Mouse (Mus musculus): ENCODE measurements at regions not wholly inside any gene's neighbourhood (a gene's known extent, or its start where the extent isn't known, plus 50 kb on each side); places are given as distances from the start of the nearest gene placed in this dataset.

GRCm38 (mm10) chr15:93903671-93904603 is 308.2 kb upstream of the Prickle1 start:
- no peak for ATAC-seq (ENCODE audit: insufficient number of reproducible peaks, low FRiP score, low TSS enrichment)

DNA sequence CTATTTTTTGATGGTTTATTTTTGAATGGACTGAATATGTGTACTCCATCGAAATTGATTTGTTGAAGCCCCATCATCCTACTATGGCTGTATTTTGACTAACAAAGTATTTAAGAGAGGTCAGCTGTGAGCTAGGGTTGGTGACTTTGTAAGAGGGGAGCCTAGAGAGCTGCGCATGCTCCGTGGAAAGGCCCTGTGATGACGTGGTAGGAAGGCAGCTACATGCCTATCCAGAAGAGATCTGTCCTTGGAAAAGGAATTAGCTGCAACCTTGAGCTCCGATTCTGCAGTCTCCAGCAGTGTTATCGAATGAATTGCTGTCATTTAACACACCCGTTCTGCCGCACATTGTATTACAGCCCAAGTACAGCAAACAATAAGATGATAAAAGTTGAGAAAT is 287.1 kb upstream of the Prickle1 start:
- ATAC-seq (ENCODE audit: insufficient number of reproducible peaks, low FRiP score, low TSS enrichment) = no peak

- ATAC-seq (ENCODE audit: insufficient number of reproducible peaks, low FRiP score, low TSS enrichment) = no peak
Observed at GRCm38 (mm10) chr15:93881276-93881675, 285.6 kb upstream of the Prickle1 start.

- ATAC-seq (ENCODE audit: insufficient number of reproducible peaks, low FRiP score, low TSS enrichment) = no peak
Observed at GRCm38 (mm10) chr15:93880302-93880701, 284.6 kb upstream of the Prickle1 start.

DNA sequence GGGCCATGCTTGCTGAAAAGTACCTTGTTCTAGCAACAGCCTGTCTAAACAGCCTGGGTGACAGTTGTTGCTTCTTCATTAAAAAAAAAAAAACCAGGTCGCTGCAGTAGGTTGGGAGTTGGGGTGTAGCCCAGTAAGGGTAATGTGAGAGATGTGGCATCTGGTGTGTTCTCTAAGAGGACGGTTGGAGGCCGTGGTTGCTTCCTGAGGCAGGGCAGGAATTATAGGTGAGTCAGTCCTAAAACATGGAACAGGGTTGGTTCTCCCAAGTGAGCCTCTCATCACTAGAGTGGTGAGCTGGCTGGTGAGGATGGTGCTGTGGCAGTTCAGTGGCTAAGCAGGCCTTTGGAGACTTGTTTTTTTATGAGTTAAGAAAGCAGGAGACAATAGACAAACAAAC is 283.3 kb upstream of the Prickle1 start:
- ATAC-seq (ENCODE audit: insufficient number of reproducible peaks, low FRiP score, low TSS enrichment) = no peak

GRCm38 (mm10) chr15:93876335-93876734 is 280.6 kb upstream of the Prickle1 start:
- no peak for ATAC-seq (ENCODE audit: insufficient number of reproducible peaks, low FRiP score, low TSS enrichment)

GRCm38 (mm10) chr15:93875685-93876084 is 280.0 kb upstream of the Prickle1 start:
- no peak for ATAC-seq (ENCODE audit: insufficient number of reproducible peaks, low FRiP score, low TSS enrichment)

DNA sequence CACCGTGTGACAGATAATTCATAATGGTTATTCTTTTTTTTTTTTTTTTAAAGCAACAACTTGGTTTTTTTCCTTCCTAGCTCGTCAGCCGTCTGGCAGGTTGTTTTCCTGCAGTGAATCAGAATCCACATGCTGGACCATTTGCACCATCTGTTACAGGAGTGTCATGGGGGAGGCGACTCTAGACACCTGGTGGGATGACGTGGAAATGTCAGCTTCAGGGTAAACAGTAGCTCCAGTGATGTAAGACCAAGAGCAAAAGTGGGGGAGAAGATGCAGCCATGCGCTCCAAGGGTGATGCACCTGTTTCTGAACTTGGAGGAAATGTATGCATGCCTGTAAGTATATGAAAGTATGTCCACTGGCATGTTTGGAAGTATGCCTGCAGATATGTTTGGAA is 278.5 kb upstream of the Prickle1 start:
- no peak for ATAC-seq (ENCODE audit: insufficient number of reproducible peaks, low FRiP score, low TSS enrichment)

DNA sequence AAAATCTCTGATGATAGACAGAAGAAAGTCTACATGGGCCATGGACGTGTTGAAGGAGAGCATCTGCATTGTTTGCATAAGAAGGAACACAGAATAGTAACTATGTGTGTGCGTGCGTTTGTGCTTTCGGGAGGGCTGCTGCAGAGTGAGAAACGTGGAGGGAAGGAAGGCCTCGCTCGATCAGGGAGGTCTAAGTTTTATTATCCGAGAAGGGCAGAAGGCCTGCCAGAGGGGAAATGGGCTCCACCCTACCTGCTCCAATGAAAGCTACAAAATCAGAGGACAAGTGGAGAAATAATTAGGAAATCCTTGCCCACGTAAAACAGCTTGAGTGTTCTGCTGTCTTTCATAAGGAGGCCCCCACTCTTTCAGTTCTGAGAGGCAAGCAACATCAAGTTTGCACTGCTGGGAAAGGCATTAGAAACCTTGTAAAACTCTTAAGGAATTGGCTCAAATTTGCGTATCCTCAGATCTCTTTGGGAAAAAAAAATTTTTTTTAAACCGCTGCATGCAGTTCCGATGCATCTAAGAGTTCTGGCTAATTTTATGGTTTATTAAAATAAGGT is 261.7 kb upstream of the Prickle1 start:
- no peak for ATAC-seq (ENCODE audit: insufficient number of reproducible peaks, low FRiP score, low TSS enrichment)

DNA sequence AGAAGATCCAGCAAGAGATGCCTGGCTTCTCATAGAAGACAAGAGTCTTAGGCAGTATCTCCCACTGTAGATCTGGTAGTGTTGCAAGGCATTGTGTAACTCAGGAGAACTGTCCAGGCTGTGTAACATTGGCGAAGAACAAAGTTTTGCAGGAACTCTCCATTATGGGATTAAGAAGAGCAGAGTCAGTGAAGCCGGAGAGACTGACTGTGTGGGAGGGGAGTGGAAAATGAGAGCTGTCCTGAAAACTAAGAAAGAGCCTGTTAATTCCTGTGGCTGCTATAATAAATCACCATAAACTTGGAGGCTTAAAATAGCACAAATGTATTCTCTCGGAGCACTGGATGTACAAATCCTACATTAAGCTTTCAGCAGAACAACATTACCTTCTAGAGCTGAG is 257.5 kb upstream of the Prickle1 start:
- no peak for ATAC-seq (ENCODE audit: insufficient number of reproducible peaks, low FRiP score, low TSS enrichment)

DNA sequence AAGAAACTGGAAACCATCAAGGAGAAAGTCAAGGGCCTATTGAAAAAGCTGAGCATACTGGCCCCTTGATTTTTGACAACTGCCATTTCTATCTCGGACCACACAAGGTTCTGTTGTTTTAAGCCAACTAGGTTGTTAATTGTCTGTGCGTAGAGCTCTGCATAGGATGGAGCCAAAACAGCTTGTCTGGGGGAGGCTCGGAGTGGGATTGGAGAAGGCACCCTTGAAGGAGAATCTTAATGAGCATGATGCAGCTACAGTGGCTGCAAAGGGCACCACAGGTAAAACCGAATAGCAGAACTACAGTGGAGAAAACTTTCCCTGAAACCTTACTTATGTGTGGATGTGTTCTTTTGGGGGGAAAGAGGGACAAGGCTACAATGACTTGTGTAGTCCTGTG is 256.4 kb upstream of the Prickle1 start:
- no peak for ATAC-seq (ENCODE audit: insufficient number of reproducible peaks, low FRiP score, low TSS enrichment)

- no peak for ATAC-seq (ENCODE audit: insufficient number of reproducible peaks, low FRiP score, low TSS enrichment)
Observed at GRCm38 (mm10) chr15:93850388-93850787, 254.7 kb upstream of the Prickle1 start.

GRCm38 (mm10) chr15:93848830-93849229 is 253.1 kb upstream of the Prickle1 start:
- ATAC-seq (ENCODE audit: insufficient number of reproducible peaks, low FRiP score, low TSS enrichment) = no peak

DNA sequence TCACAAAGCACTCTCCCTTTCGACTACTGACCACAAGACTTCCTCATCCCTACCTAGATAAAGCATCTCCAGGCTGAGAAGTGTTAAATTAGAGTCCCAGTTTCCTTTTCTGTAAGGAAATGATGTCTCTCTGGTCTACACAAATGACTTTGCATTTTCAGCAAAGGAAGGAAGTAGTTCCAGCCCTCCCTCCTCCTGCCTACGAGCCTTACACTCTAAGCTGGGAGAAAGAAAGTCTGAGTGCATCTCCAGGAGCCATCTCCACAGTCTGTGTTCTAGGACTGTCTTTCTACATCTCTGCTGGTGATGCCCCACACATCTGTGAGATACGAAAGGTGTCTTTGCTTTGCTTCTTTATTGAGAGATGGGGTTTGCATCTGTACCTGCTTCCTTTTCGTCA is 251.1 kb upstream of the Prickle1 start:
- ATAC-seq (ENCODE audit: insufficient number of reproducible peaks, low FRiP score, low TSS enrichment) = no peak

DNA sequence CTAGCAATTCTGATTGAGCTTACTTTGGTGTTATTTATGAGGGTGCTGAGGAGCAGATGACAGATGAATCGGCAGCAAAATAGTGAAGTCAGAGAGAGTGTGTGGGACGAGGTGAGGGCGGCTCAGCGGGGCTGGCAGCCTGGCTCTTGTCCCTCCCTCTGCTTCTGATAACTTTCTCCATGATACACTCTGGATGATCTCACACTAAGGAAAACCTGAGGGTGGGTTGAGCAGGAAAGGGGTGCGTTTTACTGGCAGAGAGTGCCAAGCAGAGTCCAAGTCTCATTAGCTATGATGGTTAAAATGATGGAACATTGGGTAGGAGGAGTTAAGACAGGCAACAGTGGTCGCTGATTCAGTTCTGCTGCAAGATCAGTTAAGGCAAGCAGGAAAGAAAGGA is 250.1 kb upstream of the Prickle1 start:
- no peak for ATAC-seq (ENCODE audit: insufficient number of reproducible peaks, low FRiP score, low TSS enrichment)

- ATAC-seq (ENCODE audit: insufficient number of reproducible peaks, low FRiP score, low TSS enrichment) = no peak
Observed at GRCm38 (mm10) chr15:93832956-93833355, 237.3 kb upstream of the Prickle1 start.

DNA sequence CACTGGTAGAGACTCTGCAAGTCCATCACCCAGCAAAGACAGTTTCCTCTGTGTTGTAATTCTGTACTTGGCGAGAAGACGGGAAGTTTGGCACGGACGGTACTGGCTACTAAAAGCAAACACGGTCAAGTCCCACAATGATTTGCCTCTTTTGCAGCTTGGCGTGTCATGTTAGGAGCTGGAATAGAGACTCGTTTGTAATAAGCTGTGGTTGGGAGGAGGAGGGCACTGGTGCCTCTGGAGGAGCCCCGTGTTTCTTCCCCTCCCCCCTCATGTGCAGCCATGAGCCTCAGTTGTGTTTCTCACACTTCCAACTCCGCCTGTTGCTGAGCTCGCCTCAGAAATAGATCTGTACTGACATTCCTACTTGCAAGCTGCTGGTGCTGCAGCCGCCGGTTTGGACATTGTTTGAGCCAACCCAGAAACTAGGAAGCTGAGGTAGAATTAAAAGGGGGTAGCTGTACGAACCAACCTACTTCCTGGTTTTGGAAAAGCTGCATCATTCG is 236.8 kb upstream of the Prickle1 start:
- no peak for ATAC-seq (ENCODE audit: insufficient number of reproducible peaks, low FRiP score, low TSS enrichment)

GRCm38 (mm10) chr15:93831148-93831547 is 235.5 kb upstream of the Prickle1 start:
- ATAC-seq (ENCODE audit: insufficient number of reproducible peaks, low FRiP score, low TSS enrichment) = no peak

DNA sequence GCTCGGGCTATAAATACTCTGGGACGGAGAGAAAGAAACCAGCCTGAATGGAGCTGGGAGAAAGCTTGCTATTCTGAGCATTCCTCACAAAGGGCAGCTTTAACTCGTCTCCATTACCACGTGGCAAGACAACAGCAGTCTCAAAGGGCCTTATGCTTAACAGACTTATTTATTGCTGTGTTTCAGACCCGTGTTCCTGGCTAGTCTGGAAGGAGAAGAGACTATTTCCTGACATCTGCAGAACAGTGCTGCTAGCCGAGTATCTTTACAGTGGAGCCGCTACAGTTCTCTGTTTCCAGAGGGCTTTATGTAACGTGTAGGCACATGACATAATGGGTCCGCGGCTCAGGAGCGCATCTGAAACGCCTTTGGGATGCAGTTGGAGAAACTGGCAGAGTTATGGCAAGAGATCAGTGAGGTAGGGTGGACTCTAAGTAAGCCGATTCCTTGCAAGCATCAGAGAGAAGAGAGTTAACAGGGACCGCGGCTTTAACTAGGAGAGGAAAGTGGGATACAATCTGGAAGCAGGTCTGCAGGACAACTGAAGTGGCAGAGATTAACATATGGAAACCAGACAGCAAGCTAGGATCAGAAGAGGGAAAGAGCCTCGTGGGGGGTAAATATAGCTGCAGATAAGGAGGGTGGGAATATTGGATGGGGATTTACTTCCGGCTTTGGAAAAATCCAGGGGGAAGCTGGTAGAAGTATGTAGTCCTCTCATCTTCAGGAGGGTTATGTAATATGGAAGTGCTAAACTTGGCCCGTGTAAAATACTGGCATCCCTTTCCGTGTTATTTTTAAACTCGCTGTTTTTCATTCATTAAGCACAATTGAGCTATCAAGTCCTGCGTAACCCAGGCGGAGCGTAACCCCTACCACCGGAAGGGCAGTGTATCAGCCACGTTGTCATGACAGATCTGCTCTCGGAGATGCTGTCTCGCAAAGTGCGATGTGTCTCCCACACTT is 229.3 kb upstream of the Prickle1 start:
- ATAC-seq (ENCODE audit: insufficient number of reproducible peaks, low FRiP score, low TSS enrichment) = peak; percentile 36; the same call in 1 of the 2 replicates

GRCm38 (mm10) chr15:93821236-93821635 is 225.5 kb upstream of the Prickle1 start:
- no peak for ATAC-seq (ENCODE audit: insufficient number of reproducible peaks, low FRiP score, low TSS enrichment)

- ATAC-seq (ENCODE audit: insufficient number of reproducible peaks, low FRiP score, low TSS enrichment) = no peak
Observed at GRCm38 (mm10) chr15:93812011-93812410, 216.3 kb upstream of the Prickle1 start.

Measured in cerebellum, adult (tissue).